Mouse (Mus musculus) gonadal fat pad, adult 2 months (tissue): ENCODE results near the gene Tmem268. TPM values are rescaled to one million over a fixed set of nuclear protein-coding genes. Genes with fewer than 3 reads are reported as not detected.

Source experiments
- DNase-seq: peaks from one replicate; pipeline ENCODE4 v3.0.0-alpha.2; 2012; ENCODE audit warnings: low read depth
- polyA plus RNA-seq: library from polyadenylated mRNA; depleted of rRNA; stranded (reverse); fragments of >200 nt; gene quantifications from 2 replicates; pipeline ENCODE4 v1.2.3, GENCODE M21; 2012; rRNA removed

Tmem268 gene
- 21.0 and 25.8 TPM in 2 replicates for polyA plus RNA-seq

GRCm38 (mm10) chr4:63558407-63559081 lies at the start of gene Tmem268:
TSS of gene Tmem268 (plus strand) at chr4:63558781.
- DNase-seq, result no peak

- no peak for DNase-seq
These were observed 45.7 kb upstream of the Tmem268 start for GRCm38 (mm10) chr4:63512921-63513320.

- no peak for DNase-seq
These were observed 44.1 kb upstream of the Tmem268 start for GRCm38 (mm10) chr4:63514454-63514984.

- no peak for DNase-seq
These were observed 43.6 kb upstream of the Tmem268 start for GRCm38 (mm10) chr4:63515021-63515420.

GRCm38 (mm10) chr4:63521813-63522419 lies 36.7 kb upstream of the Tmem268 start:
- no peak for DNase-seq

GRCm38 (mm10) chr4:63525514-63525913 lies 33.1 kb upstream of the Tmem268 start:
- no peak for DNase-seq

GRCm38 (mm10) chr4:63528946-63529345 lies 29.6 kb upstream of the Tmem268 start:
- DNase-seq, result no peak

GRCm38 (mm10) chr4:63530409-63530808 lies 28.2 kb upstream of the Tmem268 start:
- no peak for DNase-seq

- DNase-seq, result no peak
These were observed 21.0 kb upstream of the Tmem268 start for GRCm38 (mm10) chr4:63537602-63538001.

GRCm38 (mm10) chr4:63542209-63542608 lies 16.4 kb upstream of the Tmem268 start:
- no peak for DNase-seq

GRCm38 (mm10) chr4:63543746-63544493 lies 14.7 kb upstream of the Tmem268 start:
- DNase-seq, result no peak

- DNase-seq, result no peak
These were observed 13.9 kb upstream of the Tmem268 start, which contains the start of gene Atp6v1g1 for GRCm38 (mm10) chr4:63544494-63545230. TSS of gene Atp6v1g1 (plus strand) at chr4:63544772.

GRCm38 (mm10) chr4:63545231-63545958 lies 13.2 kb upstream of the Tmem268 start:
- no peak for DNase-seq

GRCm38 (mm10) chr4:63546441-63547055 lies 12.0 kb upstream of the Tmem268 start:
- DNase-seq, result no peak

GRCm38 (mm10) chr4:63547799-63548198 lies 10.8 kb upstream of the Tmem268 start:
- no peak for DNase-seq

- DNase-seq, result no peak
These were observed 10.1 kb upstream of the Tmem268 start for GRCm38 (mm10) chr4:63548491-63548890.

GRCm38 (mm10) chr4:63550908-63551307 lies 7.7 kb upstream of the Tmem268 start:
- DNase-seq, result no peak

- no peak for DNase-seq
These were observed 5.7 kb upstream of the Tmem268 start for GRCm38 (mm10) chr4:63552865-63553264.

- no peak for DNase-seq
These were observed 4.6 kb upstream of the Tmem268 start for GRCm38 (mm10) chr4:63553789-63554576.

- no peak for DNase-seq
These were observed 4.0 kb upstream of the Tmem268 start for GRCm38 (mm10) chr4:63554616-63555015.
